Mouse (Mus musculus) kidney, embryonic 15.5 days (tissue): ENCODE data around the gene Hist1h4d. TPM values are rescaled to one million over a fixed set of nuclear protein-coding genes. Genes with fewer than 3 reads are reported as not detected.
"Not testable (repeated sequence)": the region's sequence is repeated elsewhere in the genome, so short reads cannot be mapped to it uniquely, and the experiment has no call there.

Source experiments
- ATAC-seq: fragments of 200-750 bp; cut with Nextera tagmentation; replicated peaks from 2 replicates; pipeline ENCODE4 v1.8.0; 2017; ENCODE audit warnings: moderate TSS enrichment; ENCODE audit not compliant: low FRiP score
- H3K27ac ChIP-seq: fragments of 300-500 bp; sonication (generic); 2 replicates; pipeline ENCODE4 v1.5.1; 2015; ENCODE audit warnings: mild to moderate bottlenecking, inconsistent platforms
- H3K27me3 ChIP-seq: fragments of 300-500 bp; sonication (generic); 2 replicates; pipeline ENCODE4 v1.6.1; 2015; ENCODE audit warnings: inconsistent platforms
- H3K36me3 ChIP-seq: fragments of 300-500 bp; sonication (generic); 2 replicates; pipeline ENCODE4 v1.6.1; 2015; ENCODE audit warnings: inconsistent platforms
- H3K4me1 ChIP-seq: fragments of 300-500 bp; sonication (generic); 2 replicates; pipeline ENCODE4 v1.6.1; 2015; ENCODE audit warnings: inconsistent platforms
- H3K4me2 ChIP-seq: fragments of 300-500 bp; sonication (generic); 2 replicates; pipeline ENCODE4 v1.6.1; 2015; ENCODE audit warnings: moderate library complexity, mild to moderate bottlenecking, inconsistent platforms
- H3K4me3 ChIP-seq: fragments of 300-500 bp; sonication (generic); replicated peaks from 2 replicates; pipeline ENCODE4 v1.5.1; 2015; ENCODE audit warnings: mild to moderate bottlenecking, inconsistent platforms
- H3K9ac ChIP-seq: fragments of 300-500 bp; sonication (generic); 2 replicates; pipeline ENCODE4 v1.6.1; 2015; ENCODE audit warnings: mild to moderate bottlenecking, inconsistent platforms
- H3K9me3 ChIP-seq: fragments of 300-500 bp; sonication (generic); replicated peaks from 2 replicates; pipeline ENCODE4 v1.6.1; 2016; ENCODE audit warnings: inconsistent platforms
- WGBS: fragments of 180-500 bp; shearing (Covaris S2); methylation state at CpG from one replicate; pipeline ENCODE4 v1.1.7; 2015; ENCODE audit warnings: mixed read lengths; 5-methylcytosine and 5-hydroxymethylcytosine counted together
- polyA plus RNA-seq: library from polyadenylated mRNA; unstranded; fragments of >200 nt; fragmentation: Nextera tagmentation; extraction: Ambion mirVana; gene quantifications from 2 replicates; pipeline ENCODE4 v1.2.1, GENCODE M21; 2015

The Hist1h4d gene
- polyA plus RNA-seq, 1 experiment from 2014 or later: 123 TPM

DNA sequence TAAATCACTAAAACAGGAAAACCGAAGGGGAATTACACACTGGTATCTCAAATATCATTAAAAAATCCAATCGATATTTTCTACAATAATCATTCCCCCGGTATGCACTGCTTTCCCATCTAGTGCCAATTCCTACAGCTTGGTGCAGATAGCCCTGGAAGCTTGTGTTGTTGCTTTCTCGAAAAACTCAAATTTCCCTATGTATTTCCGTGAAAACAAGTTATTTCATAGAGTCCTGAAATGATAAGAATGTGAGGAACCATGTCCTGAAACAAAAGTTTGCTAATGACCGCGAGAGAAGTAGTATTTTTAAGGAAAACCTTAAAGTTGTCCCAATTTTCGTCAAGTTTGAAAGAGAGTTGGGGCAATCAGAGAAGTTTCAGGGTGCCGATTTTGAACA is 27.0 kb upstream of the Hist1h4d start:
- no peak for ATAC-seq

DNA sequence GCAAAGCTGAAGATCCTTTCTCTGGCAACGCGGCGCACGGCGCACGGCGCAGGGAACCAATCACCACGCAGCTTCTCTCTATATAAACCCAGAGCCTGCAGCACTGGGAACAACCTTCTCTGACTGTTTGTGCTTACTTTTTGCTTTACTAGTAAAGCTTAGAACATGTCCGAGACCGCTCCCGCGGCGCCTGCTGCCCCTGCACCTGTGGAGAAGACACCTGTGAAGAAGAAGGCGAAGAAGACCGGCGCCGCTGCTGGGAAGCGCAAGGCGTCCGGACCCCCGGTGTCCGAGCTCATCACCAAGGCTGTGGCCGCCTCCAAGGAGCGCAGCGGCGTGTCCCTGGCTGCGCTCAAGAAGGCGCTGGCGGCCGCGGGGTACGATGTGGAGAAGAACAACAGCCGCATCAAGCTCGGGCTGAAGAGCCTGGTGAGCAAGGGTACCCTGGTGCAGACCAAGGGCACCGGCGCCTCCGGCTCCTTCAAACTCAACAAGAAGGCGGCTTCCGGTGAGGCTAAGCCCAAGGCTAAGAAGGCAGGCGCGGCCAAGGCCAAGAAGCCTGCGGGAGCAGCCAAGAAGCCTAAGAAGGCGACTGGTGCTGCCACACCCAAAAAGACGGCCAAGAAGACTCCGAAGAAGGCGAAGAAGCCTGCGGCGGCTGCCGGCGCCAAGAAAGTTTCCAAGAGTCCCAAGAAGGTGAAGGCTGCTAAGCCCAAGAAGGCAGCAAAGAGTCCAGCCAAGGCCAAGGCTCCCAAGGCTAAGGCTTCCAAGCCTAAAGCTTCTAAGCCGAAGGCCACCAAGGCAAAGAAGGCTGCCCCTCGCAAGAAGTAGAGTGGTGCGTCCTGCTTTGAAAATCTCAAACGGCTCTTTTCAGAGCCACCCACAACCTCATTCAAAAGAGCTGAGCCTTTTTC is 26.2 kb upstream of the Hist1h4d start:
- Histone ChIP-seq H3K9me3 (no peaks in the 10 kb centered on the region), H3K9ac (peak overlapping the region; percentile 87), H3K36me3 (no peaks in the 10 kb centered on the region), H3K27me3 (no peaks in the 10 kb centered on the region), H3K4me1 (peaks cover 24% of the 10 kb centered on the region), H3K27ac (peak overlapping the region; percentile 99), H3K4me2 (peak overlapping the region; percentile 87), H3K4me3 (peak overlapping the region; percentile 63)
- WGBS: under 1% methylated on average over 54 of the region's 54 CpGs
- ATAC-seq: peak; percentile 91

More for the DNA sequence above, 27.0 kb upstream of the Hist1h4d start:
- Histone ChIP-seq H3K4me2 (peak overlapping the region; percentile 87), H3K4me3 (peak overlapping the region; percentile 63), H3K9me3 (no peaks in the 10 kb centered on the region), H3K36me3 (no peaks in the 10 kb centered on the region), H3K27me3 (no peaks in the 10 kb centered on the region), H3K9ac (peak overlapping the region; percentile 87), H3K27ac (peak overlapping the region; percentile 99), H3K4me1 (peaks cover 24% of the 10 kb centered on the region)
- WGBS: 23% methylated on average over 9 of the region's 9 CpGs

DNA sequence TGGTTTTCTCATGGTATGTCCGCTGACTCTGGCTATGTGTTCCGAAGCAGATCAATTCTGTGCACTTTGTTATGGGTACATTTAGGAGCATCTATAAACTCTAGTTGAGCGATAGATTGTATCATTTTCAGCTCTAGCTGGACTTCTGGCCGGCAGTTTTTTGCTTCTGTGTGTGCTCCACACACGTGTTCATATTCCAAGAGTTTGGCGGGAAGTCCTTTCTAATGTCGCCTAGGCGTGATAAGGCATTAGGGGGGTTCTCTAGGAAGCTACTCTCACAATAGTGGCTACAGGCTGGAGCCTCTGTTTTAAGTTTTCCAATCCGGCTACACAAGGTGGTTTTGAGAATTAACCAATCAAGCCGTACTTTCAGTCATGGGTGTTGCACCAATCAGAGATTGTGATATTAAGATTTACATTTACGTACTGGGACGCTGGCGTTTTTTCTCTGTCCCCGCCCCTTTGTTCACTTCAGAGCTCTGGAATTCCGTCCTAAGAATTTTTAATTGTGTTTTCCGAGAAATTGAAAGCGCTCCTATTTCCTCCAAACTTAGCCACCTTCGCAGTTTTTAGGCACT is 25.5 kb upstream of the Hist1h4d start:
- H3K27me3 ChIP-seq: no peaks in the 10 kb centered on the region

DNA sequence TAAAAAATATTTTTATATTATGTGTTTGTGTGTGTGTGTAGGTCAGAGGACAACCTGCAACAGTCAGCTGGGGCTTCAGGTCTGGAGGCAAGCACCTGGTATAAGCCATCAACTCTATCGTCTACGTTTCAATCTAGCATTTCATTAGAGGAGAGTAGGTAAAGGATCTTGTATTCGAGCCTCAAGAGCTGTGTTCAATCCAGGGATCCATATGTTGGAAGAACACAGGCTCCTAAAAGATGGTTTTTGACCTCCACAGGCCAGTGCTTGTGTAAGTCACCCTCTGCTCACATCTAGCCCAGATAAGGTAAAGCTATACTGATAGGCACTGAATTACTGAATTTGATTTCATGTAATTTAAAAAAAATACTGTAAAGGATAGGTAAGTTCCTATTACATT is 24.5 kb upstream of the Hist1h4d start:
- Histone ChIP-seq H3K36me3 (no peaks in the 10 kb centered on the region), H3K4me3 (no peak overlapping the region), H3K9ac (no peak overlapping the region), H3K27me3 (no peaks in the 10 kb centered on the region), H3K4me2 (peak overlapping the region; percentile 87), H3K9me3 (no peaks in the 10 kb centered on the region), H3K4me1 (peaks cover 20% of the 10 kb centered on the region), H3K27ac (peak overlapping the region; percentile 99)
- no peak for ATAC-seq
- WGBS: 61% methylated on average over 3 of the region's 3 CpGs

More for the DNA sequence above, 25.5 kb upstream of the Hist1h4d start:
- ATAC-seq: peak; percentile 82
- no peaks in the 10 kb centered on the region for H3K36me3 ChIP-seq
- H3K4me1 ChIP-seq: peaks cover 22% of the 10 kb centered on the region
- under 1% methylated on average over 18 of the region's 18 CpGs for WGBS
- H3K4me2 ChIP-seq: peak overlapping the region; percentile 87
- H3K9me3 ChIP-seq: no peaks in the 10 kb centered on the region
- H3K27ac ChIP-seq: peak overlapping the region; percentile 99
- peak overlapping the region; percentile 87 for H3K9ac ChIP-seq
- H3K4me3 ChIP-seq: peak overlapping the region; percentile 63

DNA sequence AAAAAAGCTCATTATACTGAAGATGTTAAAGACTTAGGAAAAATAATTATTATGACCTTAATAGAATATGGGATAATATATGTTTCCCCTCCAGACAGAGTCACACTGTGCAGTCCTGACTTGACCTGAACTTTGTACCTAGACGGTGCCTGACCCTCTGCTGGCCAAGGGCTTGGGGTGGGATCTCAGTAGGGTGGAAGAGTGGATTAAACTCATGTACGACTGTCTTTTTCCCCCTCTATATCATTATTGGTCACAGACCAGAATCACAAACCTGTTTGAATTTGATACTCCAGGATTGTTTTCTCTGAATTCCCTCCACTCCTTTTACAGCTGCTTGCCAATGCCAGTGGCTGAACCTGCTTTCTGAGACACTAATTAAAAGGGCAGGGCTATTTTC is 20.7 kb upstream of the Hist1h4d start:
- 14% methylated on average over 2 of the region's 2 CpGs for WGBS
- ATAC-seq, H3K27me3 ChIP-seq, H3K9me3 ChIP-seq, H3K9ac ChIP-seq, H3K4me1 ChIP-seq, H3K36me3 ChIP-seq: not testable (repeated sequence)
- H3K4me3 ChIP-seq: peak overlapping the region; percentile 11; the same call in 1 of the 2 replicates
- H3K27ac ChIP-seq: peak overlapping the region; percentile 71; the same call in 1 of the 2 replicates
- peak overlapping the region; percentile 27 for H3K4me2 ChIP-seq

DNA sequence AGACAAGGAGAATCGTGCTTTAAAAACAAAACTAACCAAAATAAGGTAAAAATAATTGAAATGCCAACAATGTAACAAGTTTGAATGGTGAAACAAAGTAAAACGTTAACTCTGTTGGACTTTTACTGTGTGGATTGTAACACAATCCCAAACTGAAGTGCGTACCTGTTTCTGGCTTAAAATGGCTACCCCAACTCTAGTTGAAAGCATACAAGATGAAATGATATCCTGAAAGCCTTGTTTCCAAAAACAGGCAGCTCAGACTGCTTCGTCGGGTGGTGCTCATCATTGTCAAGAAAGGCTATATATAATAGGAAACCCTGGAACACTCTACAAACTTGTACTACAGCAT is 19.9 kb upstream of the Hist1h4d start:
- H3K4me2 ChIP-seq: peak overlapping the region; percentile 69
- peak overlapping the region; percentile 55; the same call in 1 of the 2 replicates for H3K9ac ChIP-seq
- H3K4me3 ChIP-seq: peak overlapping the region; percentile 48
- H3K36me3 ChIP-seq, ATAC-seq, H3K9me3 ChIP-seq, H3K4me1 ChIP-seq, H3K27me3 ChIP-seq: not testable (repeated sequence)
- H3K27ac ChIP-seq: peak overlapping the region; percentile 99
- 0% methylated on average over 2 of the region's 5 CpGs for WGBS

DNA sequence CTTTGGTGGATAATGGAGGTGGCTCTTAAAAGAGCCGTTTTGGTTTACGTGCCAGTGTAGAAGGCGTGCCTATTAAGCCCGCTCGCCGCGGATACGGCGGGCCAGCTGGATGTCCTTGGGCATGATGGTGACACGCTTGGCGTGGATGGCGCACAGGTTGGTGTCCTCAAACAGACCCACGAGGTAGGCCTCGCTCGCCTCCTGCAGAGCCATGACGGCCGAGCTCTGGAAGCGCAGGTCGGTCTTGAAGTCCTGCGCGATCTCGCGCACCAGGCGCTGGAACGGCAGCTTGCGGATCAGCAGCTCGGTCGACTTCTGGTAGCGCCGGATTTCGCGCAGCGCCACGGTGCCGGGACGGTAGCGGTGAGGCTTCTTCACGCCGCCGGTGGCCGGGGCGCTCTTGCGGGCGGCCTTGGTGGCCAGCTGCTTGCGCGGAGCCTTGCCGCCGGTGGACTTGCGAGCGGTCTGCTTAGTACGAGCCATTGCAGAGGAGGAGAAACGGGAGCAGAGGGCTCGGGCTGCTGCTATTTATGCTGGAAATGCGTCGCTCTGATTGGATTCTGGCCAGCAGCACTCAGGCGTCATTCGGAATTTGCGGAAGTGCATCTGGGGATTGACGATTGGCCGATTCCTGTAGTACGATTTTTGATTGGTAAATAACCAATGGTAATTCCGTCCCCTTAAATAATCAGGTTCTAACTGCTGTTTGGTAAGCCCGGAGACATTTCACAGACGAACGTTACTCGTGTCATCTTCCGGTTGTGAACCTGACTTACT is 19.3 kb upstream of the Hist1h4d start, which contains the start of gene Hist1h3e:
Gene Hist1h3e, minus strand, starts transcription at position 487 of the 777 bp plus-strand sequence.
- peak; percentile 97 for ATAC-seq
- peak within 1 kb of the TSS; percentile 48 for H3K4me3 ChIP-seq
- not testable (repeated sequence) for H3K4me1 ChIP-seq, H3K9me3 ChIP-seq, H3K36me3 ChIP-seq, H3K27me3 ChIP-seq
- H3K4me2 ChIP-seq: peak within 1 kb of the TSS; percentile 69
- peak within 1 kb of the TSS; percentile 55 for H3K9ac ChIP-seq
- peak within 1 kb of the TSS; percentile 99 for H3K27ac ChIP-seq
- WGBS: under 1% methylated on average over 57 of the region's 67 CpGs

DNA sequence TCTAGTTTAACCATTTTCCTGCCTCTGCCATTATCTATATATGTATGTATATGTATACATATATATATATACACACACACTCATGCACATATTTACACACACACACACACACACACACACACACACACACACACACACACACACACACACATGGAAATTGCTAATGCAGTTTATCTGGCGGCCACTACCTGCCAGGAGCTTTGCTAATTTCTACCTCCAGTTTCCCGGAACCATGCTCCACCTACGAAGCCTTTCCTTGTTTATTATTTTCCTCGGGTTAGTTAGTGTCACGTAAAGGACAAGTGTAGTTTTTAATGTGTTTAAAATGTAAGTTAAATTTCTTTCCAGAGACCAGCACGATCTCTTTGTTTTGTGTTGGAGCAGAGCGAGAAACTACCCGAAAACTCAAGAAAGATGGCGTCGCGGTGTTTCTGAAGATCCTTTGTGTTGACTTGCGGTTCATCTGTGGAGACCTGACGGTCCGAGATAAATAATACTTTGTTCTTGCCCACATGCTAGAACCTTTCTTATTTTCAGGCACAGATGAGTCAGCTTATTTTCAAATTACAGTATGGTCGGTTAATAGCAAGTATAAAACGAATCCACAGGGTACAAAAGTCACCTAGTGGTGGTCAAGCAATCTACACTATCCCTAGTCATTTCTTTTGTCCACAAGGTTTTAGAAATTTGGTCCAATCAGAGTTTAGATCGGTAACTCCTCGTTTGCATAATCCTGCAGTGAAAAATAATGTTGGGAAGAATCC is 18.5 kb upstream of the Hist1h4d start:
- no peaks in the 10 kb centered on the region for H3K27me3 ChIP-seq
- H3K4me2 ChIP-seq: peak overlapping the region; percentile 69
- H3K9ac ChIP-seq: peak overlapping the region; percentile 48
- peak; percentile 62 for ATAC-seq
- H3K27ac ChIP-seq: peak overlapping the region; percentile 99
- H3K36me3 ChIP-seq: no peaks in the 10 kb centered on the region
- H3K9me3 ChIP-seq: no peaks in the 10 kb centered on the region
- 0 out of 2 replicates have a peak, but pooled peaks cover 3% of the 10 kb centered on the region for H3K4me1 ChIP-seq
- WGBS: 3% methylated on average over 18 of the region's 18 CpGs
- H3K4me3 ChIP-seq: peak overlapping the region; percentile 48

DNA sequence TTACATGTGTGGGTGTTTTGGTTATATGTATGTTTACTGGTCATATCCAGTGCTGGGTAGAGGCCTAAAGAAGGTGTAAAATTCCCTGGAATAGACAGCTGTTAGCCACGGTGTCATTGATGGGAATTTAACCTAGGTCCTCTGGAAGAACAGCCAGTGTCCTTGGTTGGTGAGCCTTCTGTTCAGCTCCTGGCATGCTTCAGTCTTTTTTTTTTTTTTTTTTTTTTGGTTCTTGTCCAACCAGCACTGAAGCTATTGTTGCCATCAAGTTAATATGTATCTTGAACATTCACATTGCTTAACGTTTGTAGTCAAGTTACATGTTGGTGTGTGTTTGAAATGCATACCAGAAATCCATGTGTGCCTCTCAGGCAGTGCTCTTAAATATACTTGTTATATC is 16.9 kb upstream of the Hist1h4d start:
- 88% methylated on average over 2 of the region's 2 CpGs for WGBS
- Histone ChIP-seq H3K4me2 (no peak overlapping the region), H3K36me3 (no peaks in the 10 kb centered on the region), H3K9ac (no peak overlapping the region), H3K4me1 (0 out of 2 replicates have a peak, but pooled peaks cover 4% of the 10 kb centered on the region), H3K9me3 (no peaks in the 10 kb centered on the region), H3K27me3 (no peaks in the 10 kb centered on the region), H3K4me3 (no peak overlapping the region), H3K27ac (peak overlapping the region; percentile 99)
- no peak for ATAC-seq

DNA sequence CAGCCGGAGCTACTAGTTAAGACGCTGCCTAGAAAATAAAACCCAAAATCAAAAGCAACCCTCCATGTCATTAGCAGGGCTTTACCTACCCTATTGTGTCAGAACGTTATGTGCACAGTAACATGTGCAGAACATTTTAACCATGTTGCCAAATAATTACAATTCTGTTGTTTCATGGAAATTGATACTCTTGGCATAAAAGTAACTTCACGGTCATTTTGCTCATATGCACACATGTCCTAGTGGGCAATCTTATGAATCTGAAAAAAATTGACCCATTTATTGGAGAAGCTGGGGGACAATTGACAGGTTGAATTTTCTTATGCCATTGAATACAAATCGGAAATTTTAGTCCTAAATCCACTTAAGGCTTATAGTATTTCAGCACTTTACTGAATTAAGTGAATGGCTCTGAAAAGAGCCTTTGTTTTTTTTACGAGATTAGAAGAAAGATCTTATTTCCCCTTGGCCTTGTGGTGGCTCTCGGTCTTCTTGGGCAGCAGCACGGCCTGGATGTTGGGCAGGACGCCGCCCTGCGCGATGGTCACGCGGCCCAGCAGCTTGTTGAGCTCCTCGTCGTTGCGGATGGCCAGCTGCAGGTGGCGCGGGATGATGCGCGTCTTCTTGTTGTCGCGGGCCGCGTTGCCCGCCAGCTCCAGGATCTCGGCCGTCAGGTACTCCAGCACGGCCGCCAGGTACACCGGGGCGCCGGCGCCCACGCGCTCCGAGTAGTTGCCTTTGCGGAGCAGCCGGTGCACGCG is 11.0 kb upstream of the Hist1h4d start:
- peak overlapping the region; percentile 53 for H3K4me3 ChIP-seq
- ATAC-seq, H3K9me3 ChIP-seq, H3K36me3 ChIP-seq, H3K27me3 ChIP-seq: not testable (repeated sequence)
- H3K27ac ChIP-seq: peak overlapping the region; percentile 98
- peak overlapping the region; percentile 43 for H3K9ac ChIP-seq
- under 1% methylated on average over 26 of the region's 41 CpGs for WGBS
- H3K4me1 ChIP-seq: peaks cover 14% of the 10 kb centered on the region; the same call in 1 of the 2 replicates
- H3K4me2 ChIP-seq: peak overlapping the region; percentile 68
